In the genomic region with DNA sequence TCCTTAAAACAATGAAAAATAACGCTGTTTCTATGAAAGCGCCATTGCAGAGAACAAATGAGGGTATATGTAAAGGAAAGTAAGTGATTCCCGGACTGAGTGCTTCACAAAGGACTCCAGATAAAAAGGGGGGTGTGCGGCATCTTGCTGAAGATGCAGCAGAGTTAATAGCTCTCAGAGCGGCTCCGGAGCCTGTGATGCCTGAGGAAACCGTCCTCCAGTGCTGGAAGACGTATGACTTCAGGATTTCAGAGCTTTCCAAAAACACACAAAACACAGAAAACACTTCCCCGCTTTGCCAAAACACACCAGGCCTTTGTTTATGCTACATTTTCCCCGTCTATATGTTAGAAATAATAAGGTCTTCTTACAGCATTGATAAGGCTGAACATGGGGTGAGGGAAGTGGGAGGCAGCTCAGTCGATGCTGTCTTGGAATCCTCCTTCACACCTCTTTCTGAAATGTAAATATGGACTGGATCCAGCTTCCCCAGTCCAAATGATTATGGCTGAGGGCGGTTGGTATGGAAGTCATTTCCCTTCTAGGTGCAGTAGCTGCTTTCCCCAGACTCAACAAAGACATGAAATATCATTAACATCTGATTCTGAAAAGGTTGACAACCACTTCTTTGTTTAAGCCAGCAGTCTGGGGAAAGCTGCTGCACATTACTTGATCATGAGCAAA, we compare ENCODE assay signal across 14 mouse cellular contexts.
DNase-seq lines count a peak whose midpoint lies in the region; ATAC-seq and TF ChIP-seq lines count a peak whose summit lies in the region.
"Had no signal": no experiment of that assay in that cellular context is flagged by ENCODE, and none has a peak within 500 bp of the region (broad histone marks: within the 10 kb centered on the region; RNA-seq: fewer than 3 reads in every experiment).

No protein-coding gene starts in this region.

- H3K36me3 ChIP-seq in heart, embryonic 13.5 days: no peaks in the 10 kb centered on the region
- no peaks in the 10 kb centered on the region for H3K36me3 ChIP-seq in heart, embryonic 11.5 days (ENCODE audit: control insufficient read depth, insufficient read depth, low read length)
- no peaks in the 10 kb centered on the region for H3K36me3 ChIP-seq in midbrain, embryonic 13.5 days
- H3K36me3 ChIP-seq in midbrain, embryonic 11.5 days (ENCODE audit: control insufficient read depth, insufficient read depth, low read length): no peaks in the 10 kb centered on the region
- no peaks in the 10 kb centered on the region for H3K36me3 ChIP-seq in limb, embryonic 13.5 days
- no peaks in the 10 kb centered on the region for H3K36me3 ChIP-seq in stomach, postnatal 0 days (ENCODE audit: control insufficient read depth, insufficient read depth, low read length)
- H3K36me3 ChIP-seq in kidney, embryonic 16.5 days (ENCODE audit: insufficient read depth, low read length): no peaks in the 10 kb centered on the region
- H3K36me3 ChIP-seq: hindbrain, embryonic 15.5 days; neural tube, embryonic 13.5 days had no signal

- H3K4me2 ChIP-seq in heart, embryonic 13.5 days: peak overlapping the region; percentile 58
- no peak overlapping the region for H3K4me2 ChIP-seq in heart, embryonic 11.5 days
- H3K4me2 ChIP-seq in midbrain, embryonic 13.5 days (replicated peaks): no peak overlapping the region
- no peak overlapping the region for H3K4me2 ChIP-seq in midbrain, embryonic 11.5 days
- H3K4me2 ChIP-seq in limb, embryonic 13.5 days (replicated peaks): peak overlapping the region; percentile 54
- 0 out of 2 replicates have a peak overlapping the region, but pooled peaks have one; percentile 12 for H3K4me2 ChIP-seq in stomach, postnatal 0 days (replicated peaks; ENCODE audit: low read depth)
- H3K4me2 ChIP-seq in kidney, embryonic 16.5 days (replicated peaks; ENCODE audit: low read depth, low read length): no peak overlapping the region

- H3K4me3 ChIP-seq in heart, embryonic 13.5 days: no peak overlapping the region
- H3K4me3 ChIP-seq in heart, embryonic 11.5 days (ENCODE audit: low read depth, low read length): no peak overlapping the region
- no peak overlapping the region for H3K4me3 ChIP-seq in midbrain, embryonic 13.5 days (replicated peaks)
- H3K4me3 ChIP-seq in midbrain, embryonic 11.5 days (ENCODE audit: low read depth, low read length): no peak overlapping the region
- H3K4me3 ChIP-seq in limb, embryonic 13.5 days: no peak overlapping the region
- H3K4me3 ChIP-seq in stomach, postnatal 0 days (ENCODE audit: low read depth, low read length): no peak overlapping the region
- no peak overlapping the region for H3K4me3 ChIP-seq in kidney, embryonic 16.5 days (ENCODE audit: low read length)
- H3K4me3 ChIP-seq: hindbrain, embryonic 15.5 days; neural tube, embryonic 13.5 days had no signal

- 0 out of 2 replicates have a peak overlapping the region, but pooled peaks have one; percentile 32 for H3K27ac ChIP-seq in heart, embryonic 13.5 days (replicated peaks)
- H3K27ac ChIP-seq in heart, embryonic 11.5 days (ENCODE audit: low read depth, low read length): no peak overlapping the region
- 0 out of 2 replicates have a peak overlapping the region, but pooled peaks have one; percentile 39 for H3K27ac ChIP-seq in midbrain, embryonic 13.5 days
- H3K27ac ChIP-seq in midbrain, embryonic 11.5 days (ENCODE audit: low read depth, low read length): no peak overlapping the region
- H3K27ac ChIP-seq in limb, embryonic 13.5 days: peak overlapping the region; percentile 90; the same call in 1 of the 2 replicates
- no peak overlapping the region for H3K27ac ChIP-seq in stomach, postnatal 0 days (replicated peaks)
- H3K27ac ChIP-seq in kidney, embryonic 16.5 days (ENCODE audit: low read length): no peak overlapping the region
- H3K27ac ChIP-seq: hindbrain, embryonic 15.5 days; liver, embryonic 14.5 days; neural tube, embryonic 13.5 days had no signal

- no peak for TF ChIP-seq EP300 in stomach, postnatal 0 days (optimal IDR thresholded peaks at IDR 0.05)

- DNase-seq in midbrain, embryonic 11.5 days (ENCODE audit: low spot score, missing footprints): no peak
- DNase-seq in stomach, postnatal 0 days (ENCODE audit: low spot score): no peak
- DNase-seq in retina, embryonic 14.5 days (ENCODE audit: low spot score): no peak
- DNase-seq: adrenal gland, postnatal 25 days; retina, postnatal 1 day; thymus, postnatal 36 days had no signal

- WGBS in heart, embryonic 13.5 days: 57% methylated on average over 12 of the region's 12 CpGs
- 57% methylated on average over 12 of the region's 12 CpGs for WGBS in heart, embryonic 11.5 days (ENCODE audit: insufficient replicate concordance)
- 74% methylated on average over 12 of the region's 12 CpGs for WGBS in midbrain, embryonic 13.5 days
- WGBS in midbrain, embryonic 11.5 days: 79% methylated on average over 12 of the region's 12 CpGs
- 45% methylated on average over 12 of the region's 12 CpGs for WGBS in limb, embryonic 13.5 days
- 42% methylated on average over 12 of the region's 12 CpGs for WGBS in stomach, postnatal 0 days
- WGBS in kidney, embryonic 16.5 days: 66% methylated on average over 12 of the region's 12 CpGs

- no peaks in the 10 kb centered on the region for H3K27me3 ChIP-seq in heart, embryonic 13.5 days (replicated peaks)
- no peaks in the 10 kb centered on the region for H3K27me3 ChIP-seq in heart, embryonic 11.5 days (ENCODE audit: control insufficient read depth, insufficient read depth, low read length)
- H3K27me3 ChIP-seq in midbrain, embryonic 13.5 days: no peaks in the 10 kb centered on the region
- no peaks in the 10 kb centered on the region for H3K27me3 ChIP-seq in midbrain, embryonic 11.5 days (ENCODE audit: control insufficient read depth, insufficient read depth, low read length)
- no peaks in the 10 kb centered on the region for H3K27me3 ChIP-seq in limb, embryonic 13.5 days
- no peaks in the 10 kb centered on the region for H3K27me3 ChIP-seq in stomach, postnatal 0 days (ENCODE audit: control insufficient read depth, insufficient read depth, low read length)
- H3K27me3 ChIP-seq in kidney, embryonic 16.5 days (ENCODE audit: insufficient read depth, low read length): no peaks in the 10 kb centered on the region
- H3K27me3 ChIP-seq: hindbrain, embryonic 15.5 days; neural tube, embryonic 13.5 days had no signal

- H3K4me1 ChIP-seq in heart, embryonic 13.5 days: peaks cover 7% of the 10 kb centered on the region
- peaks cover 6% of the 10 kb centered on the region; the same call in 1 of the 2 replicates for H3K4me1 ChIP-seq in heart, embryonic 11.5 days (ENCODE audit: control insufficient read depth, insufficient read depth, low read length)
- peaks cover 7% of the 10 kb centered on the region for H3K4me1 ChIP-seq in midbrain, embryonic 13.5 days (replicated peaks)
- 0 out of 2 replicates have a peak, but pooled peaks cover 2% of the 10 kb centered on the region for H3K4me1 ChIP-seq in midbrain, embryonic 11.5 days (ENCODE audit: control insufficient read depth, insufficient read depth, low read length)
- peaks cover 39% of the 10 kb centered on the region for H3K4me1 ChIP-seq in limb, embryonic 13.5 days
- no peaks in the 10 kb centered on the region for H3K4me1 ChIP-seq in stomach, postnatal 0 days (replicated peaks; ENCODE audit: control insufficient read depth, insufficient read depth)
- H3K4me1 ChIP-seq in kidney, embryonic 16.5 days (ENCODE audit: insufficient read depth, low read length): no peaks in the 10 kb centered on the region
- H3K4me1 ChIP-seq: hindbrain, embryonic 15.5 days had no signal

- no peak overlapping the region for H3K9ac ChIP-seq in heart, embryonic 13.5 days
- H3K9ac ChIP-seq in heart, embryonic 11.5 days (ENCODE audit: low read depth, low read length): no peak overlapping the region
- no peak overlapping the region for H3K9ac ChIP-seq in midbrain, embryonic 13.5 days (replicated peaks)
- no peak overlapping the region for H3K9ac ChIP-seq in midbrain, embryonic 11.5 days (ENCODE audit: low read length)
- no peak overlapping the region for H3K9ac ChIP-seq in limb, embryonic 13.5 days
- H3K9ac ChIP-seq in stomach, postnatal 0 days (ENCODE audit: low read length): no peak overlapping the region
- no peak overlapping the region for H3K9ac ChIP-seq in kidney, embryonic 16.5 days (replicated peaks; ENCODE audit: low read length)
- H3K9ac ChIP-seq: hindbrain, embryonic 15.5 days; liver, embryonic 14.5 days; neural tube, embryonic 13.5 days had no signal

- no peak for TF ChIP-seq CTCF in stomach, postnatal 0 days (IDR thresholded peaks at IDR 0.05; ENCODE audit: low read depth)

- ATAC-seq in heart, embryonic 13.5 days (ENCODE audit: extremely low read depth, insufficient number of reproducible peaks, low FRiP score, low TSS enrichment): no peak
- ATAC-seq in heart, embryonic 11.5 days (replicated peaks; ENCODE audit: insufficient number of reproducible peaks, low FRiP score, low TSS enrichment): no peak
- 0 out of 2 replicates have a peak, but pooled peaks have one; percentile 14 for ATAC-seq in midbrain, embryonic 13.5 days
- ATAC-seq in midbrain, embryonic 11.5 days (ENCODE audit: low FRiP score): no peak; the same call in 1 of the 2 replicates
- ATAC-seq in limb, embryonic 13.5 days (ENCODE audit: low FRiP score, low read depth): peak; percentile 52
- no peak for ATAC-seq in stomach, postnatal 0 days (ENCODE audit: low FRiP score, low TSS enrichment)
- no peak for ATAC-seq in kidney, embryonic 16.5 days (ENCODE audit: low FRiP score, low TSS enrichment)

- no peaks in the 10 kb centered on the region for H3K9me3 ChIP-seq in heart, embryonic 13.5 days
- no peaks in the 10 kb centered on the region for H3K9me3 ChIP-seq in heart, embryonic 11.5 days (replicated peaks; ENCODE audit: control insufficient read depth, low read length)
- no peaks in the 10 kb centered on the region for H3K9me3 ChIP-seq in midbrain, embryonic 13.5 days
- H3K9me3 ChIP-seq in midbrain, embryonic 11.5 days (ENCODE audit: control insufficient read depth, low read length): no peaks in the 10 kb centered on the region
- H3K9me3 ChIP-seq in limb, embryonic 13.5 days: no peaks in the 10 kb centered on the region
- H3K9me3 ChIP-seq in stomach, postnatal 0 days (ENCODE audit: control insufficient read depth, low read length): no peaks in the 10 kb centered on the region
- no peaks in the 10 kb centered on the region for H3K9me3 ChIP-seq in kidney, embryonic 16.5 days (ENCODE audit: low read length)
- H3K9me3 ChIP-seq: hindbrain, embryonic 15.5 days; neural tube, embryonic 13.5 days had no signal

Comparison
In these comparisons a context has a peak if more than half of its experiments do, and no peak if none do; other contexts are left out.
1. ATAC-seq: peak in midbrain, embryonic 13.5 days (single experiment) and limb, embryonic 13.5 days (single experiment); none in heart, embryonic 13.5 days (single experiment), heart, embryonic 11.5 days (single experiment), midbrain, embryonic 11.5 days (single experiment), stomach, postnatal 0 days (single experiment) and kidney, embryonic 16.5 days (single experiment).
2. H3K27ac ChIP-seq: peak in heart, embryonic 13.5 days (single experiment), midbrain, embryonic 13.5 days (single experiment) and limb, embryonic 13.5 days (single experiment); none in heart, embryonic 11.5 days (single experiment), midbrain, embryonic 11.5 days (single experiment), stomach, postnatal 0 days (single experiment) and kidney, embryonic 16.5 days (single experiment).
3. H3K4me2 ChIP-seq: peak in heart, embryonic 13.5 days (single experiment), limb, embryonic 13.5 days (single experiment) and stomach, postnatal 0 days (single experiment); none in heart, embryonic 11.5 days (single experiment), midbrain, embryonic 13.5 days (single experiment), midbrain, embryonic 11.5 days (single experiment) and kidney, embryonic 16.5 days (single experiment).